Mouse (Mus musculus) embryonic fibroblast, embryonic 13.5 days (primary cell): ENCODE data around the gene Zfp507.

Experiments used
- CTCF ChIP-seq: IDR thresholded peaks from 2 replicates; pipeline ENCODE4 v1.5.1; 2011; ENCODE audit warnings: mild to moderate bottlenecking, control low read depth, low read length, moderate library complexity, borderline replicate concordance; ENCODE audit not compliant: insufficient read depth
- POLR2A ChIP-seq: IDR thresholded peaks from 2 replicates; pipeline ENCODE4 v1.6.1; 2011; ENCODE audit warnings: low read depth, mild to moderate bottlenecking, control low read depth, low read length, moderate library complexity

DNA sequence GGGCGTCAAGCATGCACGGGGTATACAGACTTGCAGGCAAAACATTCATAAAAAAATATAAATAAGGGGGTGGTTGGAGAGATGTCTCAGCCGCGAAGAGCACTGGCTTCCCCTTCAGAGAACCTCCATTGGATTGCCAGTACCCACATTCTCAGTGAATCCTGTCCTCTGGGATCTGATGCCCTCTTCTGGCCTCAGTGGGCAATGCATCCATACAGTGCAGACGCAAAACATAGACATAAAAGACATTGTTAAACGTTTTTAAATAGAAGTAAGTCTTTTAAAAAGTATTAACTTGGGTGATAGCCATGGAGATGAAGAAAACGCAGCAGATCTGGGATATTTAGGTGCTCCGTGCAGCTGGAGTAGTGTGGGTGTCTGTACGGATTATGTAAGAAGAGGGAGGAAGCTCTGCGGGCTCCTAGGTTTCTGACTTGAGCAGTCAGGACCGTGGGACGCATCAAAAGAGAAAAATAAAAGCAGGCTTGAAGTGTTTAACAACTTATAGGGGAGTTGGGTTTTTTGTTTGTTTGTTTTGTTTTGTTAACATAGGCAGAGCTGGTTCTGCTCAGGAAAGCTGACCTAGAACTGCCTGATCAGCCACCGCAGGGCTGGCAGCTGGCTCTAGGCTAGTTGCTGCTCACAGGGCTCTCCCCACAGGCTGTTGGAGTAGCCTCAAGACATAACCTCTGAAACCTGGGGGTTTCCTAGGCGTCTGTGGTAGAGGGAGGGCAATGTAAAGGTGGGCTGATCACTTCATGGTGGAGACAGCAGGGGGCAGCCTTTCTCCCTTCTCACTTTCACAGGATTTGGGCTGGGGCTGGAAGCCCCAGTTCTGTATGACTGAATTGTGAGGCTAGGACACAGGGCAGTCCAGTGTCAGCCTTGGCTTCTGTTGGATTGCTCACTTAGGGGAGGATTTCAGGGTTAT, 46.0 kb downstream of the Zfp507 start:
- TF ChIP-seq CTCF (peak; percentile 33; the same call in 1 of the 2 replicates), POLR2A (no peak)
